Mouse (Mus musculus) mouse trophoblast stem cell (cell line): ENCODE results near the gene Lrrc32.

Experiments
- in situ Hi-C, 2 experiments: fragments of 300-500 bp; cut with MseI, MboI; formaldehyde crosslinking; loops; 2 replicates in 1 of 2; 3 replicates in 1 of 2; pipeline ENCODE4 v1.15.1; 2025

The Lrrc32 gene

DNA sequence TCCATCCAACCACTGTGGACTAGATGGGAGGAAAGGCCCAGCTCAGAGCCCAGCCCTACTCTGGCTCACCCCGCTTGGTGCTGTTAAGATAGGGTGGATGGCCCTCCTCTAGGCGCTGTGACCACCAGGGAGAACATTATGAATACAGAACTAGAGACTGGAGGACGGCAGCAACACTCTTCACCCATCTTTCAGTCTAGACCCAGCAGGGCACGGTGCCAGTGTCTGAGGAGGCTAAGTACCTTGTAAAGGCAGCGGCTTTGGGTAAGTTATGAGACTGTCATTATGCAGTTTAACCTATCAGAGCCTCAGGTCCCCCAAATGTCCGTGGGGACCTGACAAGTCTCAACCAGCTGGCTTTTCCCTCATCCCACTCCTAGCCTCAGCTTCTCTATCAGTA is at the start of gene Lrrc32:
TSS of gene Lrrc32 (plus strand) at position 153 of the 400 bp plus-strand sequence.
- in situ Hi-C loops = loop anchor here (10.0 kb wide), 3 partner anchors 96 to 206 kb away; no protein-coding TSS in a partner anchor

GRCm38 (mm10) chr7:98439956-98440466 is 49.1 kb upstream of the Lrrc32 start, which contains the start of gene Gucy2d:
Gene Gucy2d, plus strand, starts transcription at chr7:98440416.
- in situ Hi-C loops = no loop called here

GRCm38 (mm10) chr7:98446873-98447272 is 42.2 kb upstream of the Lrrc32 start:
- in situ Hi-C loops = no loop called here

- in situ Hi-C loops = no loop called here
Measured at GRCm38 (mm10) chr7:98447585-98448308, 41.3 kb upstream of the Lrrc32 start.

- in situ Hi-C loops = no loop called here
Measured at GRCm38 (mm10) chr7:98448309-98448630, 40.8 kb upstream of the Lrrc32 start.

- in situ Hi-C loops = no loop called here
Measured at GRCm38 (mm10) chr7:98449696-98450095, 39.4 kb upstream of the Lrrc32 start.

DNA sequence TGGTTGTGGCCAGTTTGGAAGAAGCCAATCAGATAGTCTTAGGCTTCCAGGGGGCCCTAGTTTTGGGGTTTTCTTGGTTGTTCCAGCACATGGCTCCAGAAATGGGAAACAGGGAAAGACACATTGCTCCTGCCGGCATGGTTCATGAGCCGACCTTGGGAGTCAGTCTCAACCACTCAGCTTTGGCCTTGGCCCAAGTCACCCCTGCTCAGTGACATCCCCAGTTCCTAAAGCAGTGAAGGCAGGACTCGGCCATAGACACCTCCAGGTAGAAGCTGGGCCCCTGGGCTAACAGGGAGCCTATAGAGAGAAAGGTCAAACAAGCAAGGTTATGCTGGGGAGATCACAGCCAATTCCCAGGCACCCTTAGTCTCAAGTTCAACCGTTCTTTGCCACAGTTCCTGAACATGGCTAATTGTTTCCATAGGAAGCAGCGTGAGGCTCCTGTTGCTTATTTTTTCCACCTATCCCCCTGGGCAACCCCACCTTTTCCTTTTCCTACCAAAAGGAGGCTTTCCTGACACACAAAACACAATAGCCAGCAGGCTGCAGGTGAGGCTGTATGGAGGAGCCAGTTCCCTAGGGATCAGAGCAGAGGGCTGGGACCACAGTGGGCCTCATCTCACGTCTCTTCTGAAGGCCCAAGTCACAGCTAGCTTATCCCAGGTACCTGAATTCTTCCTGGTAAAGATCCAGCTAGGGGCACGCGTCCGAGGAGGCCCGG is 34.5 kb upstream of the Lrrc32 start:
- in situ Hi-C loops = no loop called here

DNA sequence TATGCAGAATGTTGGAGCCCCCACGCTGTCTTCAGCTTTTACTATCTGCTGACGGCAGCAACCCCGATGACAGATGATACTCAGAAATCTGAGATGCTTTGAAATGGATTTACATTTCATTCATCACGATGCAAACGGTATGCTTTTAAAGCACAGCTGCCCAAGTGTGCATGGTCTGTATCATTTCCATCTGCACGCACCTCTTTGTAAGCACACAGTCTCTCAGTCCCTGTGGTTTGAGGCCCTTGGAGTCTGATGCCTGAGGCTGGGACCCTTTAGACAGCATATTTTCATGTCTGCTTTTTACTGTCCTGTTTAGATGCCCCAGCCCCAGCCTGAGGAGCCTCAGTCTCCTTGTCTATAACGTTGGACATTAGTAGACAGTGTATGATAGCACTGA is 28.8 kb upstream of the Lrrc32 start:
- in situ Hi-C loops = no loop called here

- in situ Hi-C loops = no loop called here
Measured at GRCm38 (mm10) chr7:98469089-98469488, 20.0 kb upstream of the Lrrc32 start.

GRCm38 (mm10) chr7:98472529-98472928 is 16.6 kb upstream of the Lrrc32 start:
- in situ Hi-C loops = no loop called here

- in situ Hi-C loops = no loop called here
Measured at GRCm38 (mm10) chr7:98474558-98474957, 14.5 kb upstream of the Lrrc32 start.

DNA sequence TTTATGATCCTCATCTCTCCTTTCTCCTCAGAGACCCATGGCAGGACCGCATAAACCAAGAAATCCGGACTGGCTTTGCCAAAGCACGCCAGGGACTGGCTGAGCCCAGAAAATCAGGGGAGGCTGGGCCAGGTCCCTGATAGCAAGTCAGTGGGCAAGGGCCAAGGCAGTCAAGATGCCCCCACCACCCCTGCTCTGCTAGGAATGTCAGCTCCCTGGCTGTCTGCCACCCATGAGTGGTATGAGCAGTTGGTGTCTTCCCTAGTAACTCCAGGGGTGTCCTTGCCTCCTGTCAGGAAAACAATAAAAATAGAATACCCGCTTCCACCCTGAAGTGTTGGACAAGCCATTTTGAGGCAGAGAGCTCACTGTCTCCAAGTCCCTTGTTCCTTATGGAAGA is 11.9 kb upstream of the Lrrc32 start:
- in situ Hi-C loops = no loop called here

DNA sequence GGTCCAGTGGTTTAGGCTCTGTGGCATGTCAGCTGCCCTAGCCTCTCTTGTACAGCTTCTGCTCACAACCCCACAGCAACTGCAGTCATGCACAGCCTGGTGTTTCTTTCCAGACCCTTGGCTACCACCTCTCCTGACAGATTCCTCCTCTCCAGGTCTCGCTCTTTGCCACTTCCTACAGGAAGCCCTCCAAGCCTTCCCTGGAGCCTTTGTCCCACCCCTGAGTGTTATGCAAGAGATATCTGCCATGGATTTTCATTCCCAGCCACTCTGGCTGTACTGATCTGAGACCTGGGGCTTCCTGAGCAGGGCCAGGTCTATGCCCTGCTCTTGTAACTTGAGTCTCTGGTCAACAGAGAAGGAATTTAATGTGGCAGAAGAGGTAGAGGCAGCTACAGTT is 8.6 kb upstream of the Lrrc32 start:
- in situ Hi-C loops = loop anchor here (10.0 kb wide), 3 partner anchors 104 to 214 kb away; no protein-coding TSS in a partner anchor

- in situ Hi-C loops = loop anchor here (10.0 kb wide), 3 partner anchors 104 to 214 kb away; no protein-coding TSS in a partner anchor
Measured at GRCm38 (mm10) chr7:98481066-98481734, 7.9 kb upstream of the Lrrc32 start.

GRCm38 (mm10) chr7:98481861-98482260 is 7.2 kb upstream of the Lrrc32 start:
- in situ Hi-C loops = loop anchor here (10.0 kb wide), 3 partner anchors 103 to 213 kb away; no protein-coding TSS in a partner anchor

DNA sequence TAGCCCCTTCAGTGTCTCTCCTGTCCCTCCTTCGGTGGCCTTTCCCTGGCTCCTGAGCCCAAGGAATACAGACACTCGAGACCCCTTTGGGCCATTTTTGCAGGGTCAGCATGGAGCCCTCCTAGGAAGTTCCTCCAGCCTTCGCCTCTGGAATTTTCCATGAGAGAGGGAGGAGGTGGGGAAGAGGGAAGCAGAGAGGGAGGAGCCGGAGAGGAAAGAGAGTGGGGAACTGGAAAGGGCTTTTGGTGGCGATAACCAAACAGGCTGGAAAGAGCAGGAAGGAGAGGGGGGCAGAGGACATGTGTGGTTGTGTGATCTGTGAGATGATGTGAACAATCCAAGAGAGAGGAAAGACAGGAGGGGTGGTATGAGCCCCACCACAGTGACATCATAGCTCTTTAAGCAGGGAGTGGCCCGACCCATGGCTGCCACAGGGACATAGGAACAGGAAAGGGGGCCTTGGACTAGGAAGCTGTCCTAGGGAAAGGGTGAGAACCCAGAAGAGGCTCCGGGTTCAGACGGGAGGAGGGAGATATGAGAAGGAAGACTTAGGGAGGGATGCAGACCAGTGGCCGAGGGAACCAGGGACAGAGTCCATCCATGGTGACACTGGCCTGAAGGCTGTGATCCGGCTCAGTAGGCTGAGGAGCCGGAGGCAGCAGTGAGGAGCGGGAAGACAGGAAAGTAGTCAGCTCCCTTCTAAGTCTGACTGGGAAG is 6.4 kb upstream of the Lrrc32 start:
- in situ Hi-C loops = loop anchor here (10.0 kb wide), 3 partner anchors 102 to 212 kb away; no protein-coding TSS in a partner anchor

- in situ Hi-C loops = loop anchor here (10.0 kb wide), 3 partner anchors 102 to 212 kb away; no protein-coding TSS in a partner anchor
Measured at GRCm38 (mm10) chr7:98483268-98483607, 5.8 kb upstream of the Lrrc32 start.

DNA sequence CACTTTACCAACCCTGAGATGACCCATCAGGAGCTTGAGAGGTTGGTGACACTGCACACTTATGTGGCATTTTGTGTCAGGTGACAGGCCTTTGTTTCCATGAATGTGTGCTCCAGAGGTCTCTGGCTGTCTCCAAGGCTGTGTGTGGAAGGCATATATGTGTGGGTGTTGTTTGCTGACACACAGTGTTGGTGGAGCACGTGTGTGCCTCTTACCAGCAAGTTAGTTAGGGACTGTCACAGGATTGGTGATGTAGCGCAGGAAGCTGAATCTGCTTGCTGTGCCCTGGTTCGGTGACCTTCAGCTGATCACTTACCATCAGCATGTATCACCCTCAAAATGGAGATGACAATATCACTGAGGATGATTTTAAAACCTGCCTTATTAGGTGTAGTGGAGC is 4.2 kb upstream of the Lrrc32 start:
- in situ Hi-C loops = loop anchor here (10.0 kb wide), 3 partner anchors 100 to 210 kb away; no protein-coding TSS in a partner anchor

DNA sequence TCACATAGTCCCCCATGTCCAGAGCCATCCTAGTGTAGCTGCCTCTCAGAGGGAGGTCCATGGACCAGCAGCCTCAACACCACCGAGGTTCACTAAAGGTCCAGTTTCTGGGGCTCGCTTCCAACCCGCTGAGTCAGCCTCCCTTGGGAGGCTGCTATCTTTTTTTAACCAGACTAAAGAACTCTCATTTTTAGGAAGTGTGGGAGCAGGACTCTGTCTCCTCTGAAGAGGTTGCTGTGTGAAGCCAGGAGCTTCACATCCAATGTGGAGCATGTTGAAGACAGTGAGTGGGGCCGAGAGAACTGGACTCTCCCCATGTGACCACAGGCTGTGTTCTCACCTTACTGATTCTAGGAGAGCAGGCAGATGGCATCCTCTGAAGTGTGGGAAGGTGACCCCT is 3.6 kb upstream of the Lrrc32 start:
- in situ Hi-C loops = loop anchor here (10.0 kb wide), 3 partner anchors 99 to 209 kb away; no protein-coding TSS in a partner anchor

DNA sequence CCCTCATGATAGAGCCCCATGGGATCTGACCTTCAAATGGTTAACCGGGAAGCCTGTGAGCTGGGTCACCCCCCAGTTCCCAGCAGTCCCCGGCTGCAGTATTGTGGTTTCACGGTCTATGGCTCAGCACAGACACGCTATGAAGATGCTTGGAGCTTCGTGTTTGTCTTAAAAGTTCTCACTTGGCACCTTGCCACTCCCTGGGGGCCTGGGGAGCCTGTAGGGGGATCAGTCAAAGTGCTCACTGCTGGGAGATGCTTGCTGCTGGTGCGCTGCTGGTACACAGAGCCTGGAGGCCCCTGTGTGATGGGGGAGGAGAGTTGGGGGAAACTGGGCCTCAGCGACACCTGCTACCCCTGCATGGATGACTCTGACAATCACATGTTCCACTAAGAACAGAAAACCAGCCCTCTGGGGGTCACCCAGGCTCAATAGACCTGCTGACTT is 2.6 kb upstream of the Lrrc32 start:
- in situ Hi-C loops = loop anchor here (10.0 kb wide), 3 partner anchors 98 to 208 kb away; no protein-coding TSS in a partner anchor
